Mouse (Mus musculus): ENCODE results near the gene Lgr5. TPM values are rescaled to one million over a fixed set of nuclear protein-coding genes. Genes with fewer than 3 reads are reported as not detected.

The Lgr5 gene
- 0.27 TPM in 1 of 2 replicates, not detected in the other for total RNA-seq (2023)

DNA sequence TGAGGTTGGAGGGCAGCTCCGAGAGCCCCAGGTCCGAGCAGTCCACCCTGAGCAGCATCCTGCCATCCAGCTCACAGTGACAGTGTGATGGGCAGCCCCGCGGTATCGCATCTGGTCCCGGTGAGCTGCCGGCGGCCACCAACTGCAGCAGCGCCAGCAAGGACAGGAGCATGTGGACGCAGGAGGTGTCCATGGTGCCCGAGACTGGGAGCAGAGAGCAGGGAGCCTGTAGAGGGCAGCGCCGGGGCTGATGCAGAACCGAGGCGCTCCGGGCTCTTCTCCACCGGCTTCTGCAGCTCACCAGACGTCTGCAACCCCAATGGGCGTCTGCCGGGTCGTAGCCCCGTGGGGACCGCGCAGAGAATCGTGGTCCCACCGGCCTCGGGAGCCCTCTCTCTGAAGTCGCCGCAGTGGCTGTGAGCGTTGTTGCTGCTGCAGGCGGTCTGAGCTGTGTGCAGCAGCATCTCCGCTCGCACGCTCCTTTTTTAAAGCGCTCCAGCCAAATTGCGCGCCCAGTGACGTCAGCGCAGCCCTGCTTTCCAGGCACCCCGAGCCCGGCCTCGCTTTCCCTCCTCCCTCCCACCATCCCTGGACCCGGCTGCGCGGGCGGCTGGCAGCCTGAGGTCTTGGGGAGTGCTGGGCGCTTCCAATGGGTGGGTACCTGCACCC, at the start of gene Lgr5:
Gene Lgr5, minus strand, starts transcription at position 480 of the 669 bp plus-strand sequence.

GRCm38 (mm10) chr10:115569712-115570491, 17.7 kb downstream of the Lgr5 start, which contains the start of gene A930009A15Rik:
A930009A15Rik (plus strand) TSS chr10:115569986.

Other genes starting within 250 kb of the Lgr5 start
- gene Tmem19, start 225.3 kb downstream of the Lgr5 start, total RNA-seq (2023), result 18.5 and 19.2 TPM in 2 replicates
- 3.8 and 4.4 TPM in 2 replicates for gene Thap2, start 203.3 kb downstream of the Lgr5 start, total RNA-seq (2023)
- 81.2 and 123 TPM in 2 replicates for gene Zfc3h1, start 202.8 kb downstream of the Lgr5 start, total RNA-seq (2023)
- gene A930009A15Rik, start 17.8 kb downstream of the Lgr5 start, total RNA-seq (2023), result not detected in 2 replicates
- gene Tspan8, start 229.1 kb upstream of the Lgr5 start, total RNA-seq (2023), result 0.43 TPM in 1 of 2 replicates, not detected in the other